Mouse (Mus musculus): ENCODE measurements around the gene Igsf3. TPM values are rescaled to one million over a fixed set of nuclear protein-coding genes. Genes with fewer than 3 reads are reported as not detected.
A peak's percentile ranks its signal among the peaks of the same experiment; 100 is the strongest.

Gene Igsf3
- polyA plus RNA-seq, 1 experiment from 2014 or later, result 28.1 TPM

DNA sequence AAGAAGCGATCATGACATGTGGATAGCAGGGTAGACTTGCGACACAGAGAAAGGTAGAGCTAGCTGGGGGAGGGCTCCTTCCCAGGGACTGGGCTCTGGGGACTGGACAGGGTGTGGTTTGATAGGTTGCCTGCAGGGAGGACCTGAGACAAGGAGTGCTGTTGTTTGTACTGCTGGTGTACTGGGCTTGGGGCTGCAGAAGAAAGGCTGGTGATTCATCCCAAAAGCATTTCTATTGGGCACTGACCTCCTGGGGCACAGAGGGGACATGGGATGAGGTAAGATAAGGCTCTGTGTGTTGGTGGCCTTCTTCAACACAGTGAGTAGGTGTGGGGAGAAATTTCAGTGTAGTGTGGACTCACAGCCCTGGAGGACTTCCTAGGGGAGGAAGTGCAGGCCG, 29.2 kb downstream of the Igsf3 start:
- 25% methylated on average over 3 of the region's 3 CpGs for WGBS
- H3K36me3 ChIP-seq (ENCODE audit: control insufficient read depth, insufficient read depth, low read length), result no peaks in the 10 kb centered on the region
- H3K4me1 ChIP-seq (ENCODE audit: control insufficient read depth in 2 of 2, insufficient read depth in 2 of 2, low read length in 2 of 2), result peaks cover 71 to 87% of the 10 kb centered on the region in 2 experiments
- H3K27me3 ChIP-seq (ENCODE audit: control insufficient read depth, insufficient read depth, low read length), result no peaks in the 10 kb centered on the region
- H3K9me3 ChIP-seq (ENCODE audit: control insufficient read depth, low read length), result no peaks in the 10 kb centered on the region
- H3K27ac ChIP-seq (replicated peaks in 1 of 2; ENCODE audit: control insufficient read depth in 1 of 2, insufficient read depth in 1 of 2, low read depth in 2 of 2, low read length in 2 of 2), result peak overlapping the region in 1 of 2 experiments; percentile 34; a peak in 2 of 4 replicates
- no peak overlapping the region for H3K4me3 ChIP-seq (ENCODE audit: control insufficient read depth in 1 of 2, insufficient read depth in 1 of 2, low read depth in 1 of 2, low read length in 2 of 2)
- ATAC-seq (ENCODE audit: insufficient number of reproducible peaks, insufficient read depth, low FRiP score, low read depth), result no peak
- peak overlapping the region; percentile 7; the same call in 1 of the 2 replicates for H3K4me2 ChIP-seq (ENCODE audit: low read length)
- no peak overlapping the region for H3K9ac ChIP-seq (ENCODE audit: low read length)

DNA sequence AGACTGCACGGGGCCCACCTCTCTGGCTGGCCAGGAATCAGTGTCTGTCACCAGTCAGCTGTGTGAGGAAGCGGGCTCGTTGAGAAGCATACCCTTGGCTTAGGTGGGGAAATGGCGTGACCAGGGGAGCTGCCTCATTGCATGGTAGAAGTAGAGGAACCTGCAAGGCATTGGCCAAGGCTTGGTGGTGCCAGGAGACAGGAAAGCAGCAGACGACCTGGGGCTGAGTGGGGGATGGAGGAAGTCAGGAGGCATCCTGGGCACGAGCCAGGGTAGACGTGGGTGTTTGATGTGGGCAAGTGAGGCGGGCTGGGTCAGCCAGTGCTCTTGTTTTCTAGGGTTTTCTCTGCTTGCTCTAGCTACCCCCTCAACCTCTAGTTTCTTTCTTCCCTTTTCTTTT, 30.7 kb downstream of the Igsf3 start:
- H3K9me3 ChIP-seq (ENCODE audit: control insufficient read depth, low read length), result no peaks in the 10 kb centered on the region
- H3K9ac ChIP-seq (ENCODE audit: low read length), result no peak overlapping the region
- no peak overlapping the region for H3K4me3 ChIP-seq (ENCODE audit: control insufficient read depth in 1 of 2, insufficient read depth in 1 of 2, low read depth in 1 of 2, low read length in 2 of 2)
- H3K4me2 ChIP-seq (ENCODE audit: low read length), result no peak overlapping the region
- no peaks in the 10 kb centered on the region for H3K36me3 ChIP-seq (ENCODE audit: control insufficient read depth, insufficient read depth, low read length)
- no peaks in the 10 kb centered on the region for H3K27me3 ChIP-seq (ENCODE audit: control insufficient read depth, insufficient read depth, low read length)
- no peak for ATAC-seq (ENCODE audit: insufficient number of reproducible peaks, insufficient read depth, low FRiP score, low read depth)
- peaks cover 78 to 95% of the 10 kb centered on the region in 2 experiments for H3K4me1 ChIP-seq (ENCODE audit: control insufficient read depth in 2 of 2, insufficient read depth in 2 of 2, low read length in 2 of 2)
- 0 out of 4 replicates have a peak overlapping the region, but pooled peaks of 1 of the 2 experiments have one; percentile 31 for H3K27ac ChIP-seq (replicated peaks in 1 of 2; ENCODE audit: control insufficient read depth in 1 of 2, insufficient read depth in 1 of 2, low read depth in 2 of 2, low read length in 2 of 2)
- WGBS, result 45% methylated on average over 8 of the region's 8 CpGs

DNA sequence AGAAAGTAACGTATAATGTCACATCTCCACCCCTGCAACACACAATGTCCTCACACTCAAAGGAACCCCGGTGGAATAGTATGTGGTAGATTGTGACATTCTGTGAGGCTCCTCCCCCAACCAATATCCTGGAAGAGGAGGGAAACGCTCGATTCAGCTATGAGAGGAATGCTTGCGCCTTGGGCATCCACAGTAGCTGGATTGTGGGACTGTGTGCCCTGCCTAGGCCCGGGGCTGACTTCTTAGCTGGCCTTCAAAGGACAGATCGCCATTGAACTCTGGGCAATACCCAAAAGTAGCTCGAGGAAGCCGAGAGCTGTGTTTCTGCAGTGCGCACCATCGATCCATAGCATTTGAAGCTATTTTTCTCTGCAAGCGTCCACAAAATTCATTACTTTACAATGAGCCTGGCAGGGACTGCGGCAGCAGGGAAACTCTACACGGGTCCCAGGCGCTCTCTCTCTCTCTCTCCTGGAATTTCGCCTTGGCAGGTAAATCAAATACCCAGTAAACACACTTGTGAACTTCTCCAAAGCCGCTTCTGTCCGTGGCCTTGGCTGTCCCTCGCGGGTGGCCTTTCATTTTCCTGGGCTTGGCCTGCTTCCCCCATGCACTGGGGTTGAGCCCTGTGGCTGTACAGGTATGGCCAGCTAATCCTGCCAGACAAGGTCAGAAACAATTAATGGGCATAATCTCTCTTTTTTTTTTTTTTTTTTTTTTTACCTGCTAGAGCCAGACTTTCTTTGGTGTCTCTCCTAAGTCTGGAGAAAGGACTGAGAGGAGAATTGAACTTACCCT, 32.3 kb downstream of the Igsf3 start:
- Histone ChIP-seq H3K4me1 (ENCODE audit: control insufficient read depth in 2 of 2, insufficient read depth in 2 of 2, low read length in 2 of 2) (peaks cover 67 to 93% of the 10 kb centered on the region in 2 experiments), H3K4me2 (ENCODE audit: low read length) (peak overlapping the region; percentile 33), H3K9ac (ENCODE audit: low read length) (peak overlapping the region; percentile 54; the same call in 1 of the 2 replicates), H3K4me3 (ENCODE audit: control insufficient read depth in 1 of 2, insufficient read depth in 1 of 2, low read depth in 1 of 2, low read length in 2 of 2) (no peak overlapping the region), H3K36me3 (ENCODE audit: control insufficient read depth, insufficient read depth, low read length) (no peaks in the 10 kb centered on the region), H3K9me3 (ENCODE audit: control insufficient read depth, low read length) (no peaks in the 10 kb centered on the region), H3K27me3 (ENCODE audit: control insufficient read depth, insufficient read depth, low read length) (no peaks in the 10 kb centered on the region), H3K27ac (replicated peaks in 1 of 2; ENCODE audit: control insufficient read depth in 1 of 2, insufficient read depth in 1 of 2, low read depth in 2 of 2, low read length in 2 of 2) (peak overlapping the region; percentile 51 to 57)
- WGBS, result 35% methylated on average over 20 of the region's 20 CpGs
- ATAC-seq (ENCODE audit: insufficient number of reproducible peaks, insufficient read depth, low FRiP score, low read depth), result no peak

DNA sequence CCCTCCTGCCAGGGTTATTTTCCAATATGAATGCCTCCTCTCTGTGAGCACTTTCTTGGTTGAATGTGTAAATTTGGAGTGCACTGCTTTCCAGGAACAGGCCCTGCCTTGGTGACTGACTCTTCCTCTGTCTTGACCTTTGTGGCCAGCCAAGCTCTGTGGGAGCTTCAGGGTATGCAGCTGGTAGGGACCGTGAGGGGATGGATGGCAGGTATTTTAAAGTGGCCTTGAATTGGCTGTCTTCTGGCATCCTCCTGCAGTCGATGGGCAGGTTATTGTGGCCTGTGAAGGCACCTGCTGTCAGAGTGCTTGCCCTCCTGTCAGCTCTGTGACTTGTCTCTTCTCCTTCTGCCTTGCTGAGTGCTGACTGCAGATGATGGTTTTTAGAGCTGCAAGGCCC, 33.3 kb downstream of the Igsf3 start:
- no peak overlapping the region for H3K9ac ChIP-seq (ENCODE audit: low read length)
- H3K36me3 ChIP-seq (ENCODE audit: control insufficient read depth, insufficient read depth, low read length), result no peaks in the 10 kb centered on the region
- H3K27ac ChIP-seq (replicated peaks in 1 of 2; ENCODE audit: control insufficient read depth in 1 of 2, insufficient read depth in 1 of 2, low read depth in 2 of 2, low read length in 2 of 2), result no peak overlapping the region
- no peaks in the 10 kb centered on the region for H3K27me3 ChIP-seq (ENCODE audit: control insufficient read depth, insufficient read depth, low read length)
- H3K4me1 ChIP-seq (ENCODE audit: control insufficient read depth in 2 of 2, insufficient read depth in 2 of 2, low read length in 2 of 2), result peaks cover 62 to 85% of the 10 kb centered on the region in 2 experiments
- H3K4me3 ChIP-seq (ENCODE audit: control insufficient read depth in 1 of 2, insufficient read depth in 1 of 2, low read depth in 1 of 2, low read length in 2 of 2), result no peak overlapping the region
- ATAC-seq (ENCODE audit: insufficient number of reproducible peaks, insufficient read depth, low FRiP score, low read depth), result no peak
- no peak overlapping the region for H3K4me2 ChIP-seq (ENCODE audit: low read length)
- WGBS, result 46% methylated on average over 2 of the region's 2 CpGs
- H3K9me3 ChIP-seq (ENCODE audit: control insufficient read depth, low read length), result no peaks in the 10 kb centered on the region

DNA sequence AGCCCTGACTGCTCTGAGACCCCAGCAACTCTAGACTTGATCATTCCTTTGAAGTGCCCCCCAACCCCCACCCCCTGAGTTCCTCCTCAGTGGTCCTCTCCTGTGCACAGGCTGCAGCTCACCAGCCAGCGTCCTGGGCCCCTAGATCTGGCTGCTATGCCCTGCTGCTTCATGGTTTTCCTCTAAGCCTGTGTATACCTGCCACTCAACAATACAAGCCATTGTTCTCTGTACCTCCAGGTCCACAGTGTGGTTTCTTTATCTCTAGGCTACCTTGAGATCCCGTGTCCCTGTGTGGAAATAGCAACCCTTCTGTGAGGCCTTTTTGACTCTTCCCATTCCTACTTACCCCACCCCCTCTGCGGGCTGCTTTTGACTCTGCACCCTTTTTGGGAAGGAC, 33.9 kb downstream of the Igsf3 start:
- Histone ChIP-seq H3K4me1 (ENCODE audit: control insufficient read depth in 2 of 2, insufficient read depth in 2 of 2, low read length in 2 of 2) (peaks cover 58 to 82% of the 10 kb centered on the region in 2 experiments), H3K9me3 (ENCODE audit: control insufficient read depth, low read length) (no peaks in the 10 kb centered on the region), H3K4me2 (ENCODE audit: low read length) (0 out of 2 replicates have a peak overlapping the region, but pooled peaks have one; percentile 0), H3K36me3 (ENCODE audit: control insufficient read depth, insufficient read depth, low read length) (no peaks in the 10 kb centered on the region), H3K4me3 (ENCODE audit: control insufficient read depth in 1 of 2, insufficient read depth in 1 of 2, low read depth in 1 of 2, low read length in 2 of 2) (no peak overlapping the region), H3K27me3 (ENCODE audit: control insufficient read depth, insufficient read depth, low read length) (no peaks in the 10 kb centered on the region), H3K9ac (ENCODE audit: low read length) (no peak overlapping the region), H3K27ac (replicated peaks in 1 of 2; ENCODE audit: control insufficient read depth in 1 of 2, insufficient read depth in 1 of 2, low read depth in 2 of 2, low read length in 2 of 2) (peak overlapping the region in 1 of 2 experiments; percentile 60; a peak in 3 of 4 replicates)
- no peak for ATAC-seq (ENCODE audit: insufficient number of reproducible peaks, insufficient read depth, low FRiP score, low read depth)
- WGBS, result 32% methylated on average over 3 of the region's 3 CpGs

DNA sequence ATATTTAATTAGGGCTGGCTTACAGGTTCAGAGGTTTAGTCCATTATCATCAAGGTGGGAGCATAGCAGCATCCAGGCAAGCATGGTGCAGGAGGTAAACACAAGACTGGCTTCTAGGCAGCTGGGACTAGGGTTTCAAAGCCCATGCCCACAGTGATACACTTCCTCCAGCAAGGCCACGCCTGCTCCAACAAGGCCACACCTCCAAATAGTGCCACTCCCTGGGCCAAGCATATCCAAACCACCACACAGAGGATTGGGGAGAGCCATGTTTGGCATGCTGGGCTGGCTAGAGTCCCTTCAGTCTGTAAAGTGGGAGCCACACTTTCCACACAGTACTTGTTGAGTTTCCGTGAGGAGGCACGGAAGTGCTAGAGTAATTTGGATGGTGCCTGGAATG, 34.7 kb downstream of the Igsf3 start:
- no peak overlapping the region for H3K4me3 ChIP-seq (ENCODE audit: control insufficient read depth in 1 of 2, insufficient read depth in 1 of 2, low read depth in 1 of 2, low read length in 2 of 2)
- ATAC-seq (ENCODE audit: insufficient number of reproducible peaks, insufficient read depth, low FRiP score, low read depth), result no peak
- H3K36me3 ChIP-seq (ENCODE audit: control insufficient read depth, insufficient read depth, low read length), result no peaks in the 10 kb centered on the region
- H3K9ac ChIP-seq (ENCODE audit: low read length), result no peak overlapping the region
- H3K9me3 ChIP-seq (ENCODE audit: control insufficient read depth, low read length), result no peaks in the 10 kb centered on the region
- WGBS, result 62% methylated on average over 3 of the region's 3 CpGs
- no peaks in the 10 kb centered on the region for H3K27me3 ChIP-seq (ENCODE audit: control insufficient read depth, insufficient read depth, low read length)
- H3K4me2 ChIP-seq (ENCODE audit: low read length), result no peak overlapping the region
- H3K27ac ChIP-seq (replicated peaks in 1 of 2; ENCODE audit: control insufficient read depth in 1 of 2, insufficient read depth in 1 of 2, low read depth in 2 of 2, low read length in 2 of 2), result peak overlapping the region; percentile 45 to 60; a peak in 3 of 4 replicates
- peaks cover 51 to 73% of the 10 kb centered on the region in 2 experiments for H3K4me1 ChIP-seq (ENCODE audit: control insufficient read depth in 2 of 2, insufficient read depth in 2 of 2, low read length in 2 of 2)

DNA sequence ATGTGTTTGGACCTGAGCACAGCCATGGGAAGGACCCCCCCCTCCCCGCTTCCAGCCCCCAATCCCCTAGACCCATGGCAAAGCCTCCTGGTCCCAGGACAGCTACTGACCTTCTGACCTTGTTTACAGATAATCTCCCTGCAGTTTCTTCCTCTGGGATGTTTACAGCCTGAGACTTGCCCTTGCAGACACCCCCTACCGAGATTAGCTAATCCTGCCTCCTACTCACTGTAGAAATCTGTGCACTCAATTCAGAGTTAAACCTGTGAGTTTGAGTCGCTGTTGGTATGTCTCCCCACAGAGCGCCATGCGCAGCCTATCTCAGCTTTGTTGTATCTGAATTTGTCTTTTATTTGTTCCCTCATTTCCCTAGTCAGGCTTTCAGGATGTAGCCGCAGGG, 35.2 kb downstream of the Igsf3 start:
- Histone ChIP-seq H3K9ac (ENCODE audit: low read length) (no peak overlapping the region), H3K9me3 (ENCODE audit: control insufficient read depth, low read length) (no peaks in the 10 kb centered on the region), H3K4me1 (ENCODE audit: control insufficient read depth in 2 of 2, insufficient read depth in 2 of 2, low read length in 2 of 2) (peaks cover 48 to 68% of the 10 kb centered on the region in 2 experiments), H3K36me3 (ENCODE audit: control insufficient read depth, insufficient read depth, low read length) (no peaks in the 10 kb centered on the region), H3K27ac (replicated peaks in 1 of 2; ENCODE audit: control insufficient read depth in 1 of 2, insufficient read depth in 1 of 2, low read depth in 2 of 2, low read length in 2 of 2) (peak overlapping the region in 1 of 2 experiments; percentile 60; a peak in 1 of 4 replicates), H3K4me3 (ENCODE audit: control insufficient read depth in 1 of 2, insufficient read depth in 1 of 2, low read depth in 1 of 2, low read length in 2 of 2) (no peak overlapping the region), H3K4me2 (ENCODE audit: low read length) (no peak overlapping the region), H3K27me3 (ENCODE audit: control insufficient read depth, insufficient read depth, low read length) (no peaks in the 10 kb centered on the region)
- WGBS, result 63% methylated on average over 6 of the region's 6 CpGs
- ATAC-seq (ENCODE audit: insufficient number of reproducible peaks, insufficient read depth, low FRiP score, low read depth), result no peak
